Mouse (Mus musculus) liver, postnatal 0 days (tissue): Measurements from ENCODE around the gene Cacnb4. TPM values are rescaled to one million over a fixed set of nuclear protein-coding genes. Genes with fewer than 3 reads are reported as not detected.

Source experiments
- ATAC-seq: fragments of 200-750 bp; cut with Nextera tagmentation; 2 replicates; pipeline ENCODE4 v1.8.0; 2017; ENCODE audit warnings: mild to moderate bottlenecking, moderate library complexity
- DNase-seq: peaks from one replicate; pipeline ENCODE4 v3.0.0-alpha.2; 2016
- H3K27ac ChIP-seq: fragments of 300-500 bp; sonication (generic); 2 replicates; pipeline ENCODE4 v1.5.1; 2014; ENCODE audit warnings: antibody characterized with exemption, moderate library complexity, mild to moderate bottlenecking, low read depth
- H3K27me3 ChIP-seq: fragments of 300-500 bp; sonication (generic); 2 replicates; pipeline ENCODE4 v1.6.1; 2014; ENCODE audit warnings: low read length, control low read depth, mixed read lengths; ENCODE audit not compliant: insufficient read depth
- H3K36me3 ChIP-seq: fragments of 300-500 bp; sonication (generic); replicated peaks from 2 replicates; pipeline ENCODE4 v1.6.1; 2014; ENCODE audit warnings: mild to moderate bottlenecking, control low read depth, low read length, moderate library complexity, mixed read lengths; ENCODE audit not compliant: insufficient read depth
- H3K4me1 ChIP-seq: fragments of 300-500 bp; sonication (generic); 2 replicates; pipeline ENCODE4 v1.6.1; 2014; ENCODE audit warnings: antibody characterized with exemption, mild to moderate bottlenecking, control low read depth; ENCODE audit not compliant: insufficient read depth
- H3K4me2 ChIP-seq: fragments of 300-500 bp; sonication (generic); 2 replicates; pipeline ENCODE4 v1.6.1; 2014; ENCODE audit warnings: low read depth, mild to moderate bottlenecking, low read length, moderate library complexity, mixed read lengths
- H3K4me3 ChIP-seq: fragments of 300-500 bp; sonication (generic); 2 replicates; pipeline ENCODE4 v1.5.1; 2014; ENCODE audit warnings: low read depth, low read length
- H3K9ac ChIP-seq: fragments of 300-500 bp; sonication (generic); replicated peaks from 2 replicates; pipeline ENCODE4 v1.6.1; 2014; ENCODE audit warnings: mild to moderate bottlenecking, moderate library complexity
- H3K9me3 ChIP-seq: fragments of 300-500 bp; sonication (generic); 2 replicates; pipeline ENCODE4 v1.6.1; 2016; ENCODE audit warnings: mild to moderate bottlenecking, control low read depth, low read length, mixed read lengths
- CTCF ChIP-seq: sonication (generic); IDR thresholded peaks from 2 replicates; pipeline ENCODE4 v1.5.1; 2016; ENCODE audit warnings: antibody characterized with exemption, low read depth
- EP300 ChIP-seq: IDR thresholded peaks from 2 replicates; pipeline ENCODE4 v1.6.1; 2016; ENCODE audit warnings: antibody characterized with exemption, low read depth, mild to moderate bottlenecking
- WGBS: fragments of 180-500 bp; shearing (Covaris S2); extraction: QIAGEN DNeasy Blood & Tissue Kit; methylation state at CpG from one replicate; pipeline ENCODE4 v1.1.7; 2014; ENCODE audit not compliant: insufficient replicate concordance; 5-methylcytosine and 5-hydroxymethylcytosine counted together
- polyA plus RNA-seq: library from polyadenylated mRNA; unstranded; fragments of >200 nt; fragmentation: Nextera tagmentation; extraction: Ambion mirVana; gene quantifications from 2 replicates; pipeline ENCODE4 v1.2.1, GENCODE M21; 2015

The Cacnb4 gene
- polyA plus RNA-seq, 1 experiment from 2014 or later = 0.27 TPM

DNA sequence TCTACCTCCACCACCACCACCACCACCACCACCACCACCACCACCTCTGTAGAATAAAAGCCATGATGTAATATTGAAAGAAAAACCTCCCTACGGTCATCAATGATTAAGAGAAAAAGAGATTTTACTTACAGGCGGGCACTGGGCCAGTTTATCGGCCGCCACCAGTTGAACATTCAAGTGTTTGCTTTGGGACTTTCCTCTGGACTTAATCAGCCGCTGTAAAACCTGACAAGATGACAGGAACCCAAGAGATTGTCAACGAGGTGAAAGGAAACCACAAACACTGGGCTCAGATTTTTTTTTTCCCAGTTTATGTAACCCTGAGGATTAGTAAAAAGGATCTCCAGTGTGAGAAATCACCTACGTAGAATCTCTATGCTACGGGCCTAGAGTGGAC lies 226.8 kb downstream of the Cacnb4 start:
- WGBS = 56% methylated on average over 8 of the region's 8 CpGs
- Histone ChIP-seq H3K36me3 (no peaks in the 10 kb centered on the region), H3K27me3 (no peaks in the 10 kb centered on the region), H3K4me3 (no peak overlapping the region), H3K4me1 (no peaks in the 10 kb centered on the region; the same call in 1 of the 2 replicates), H3K27ac (no peak overlapping the region), H3K9me3 (no peaks in the 10 kb centered on the region), H3K4me2 (no peak overlapping the region), H3K9ac (no peak overlapping the region)
- ATAC-seq (no peak), DNase-seq (no peak)
- TF ChIP-seq EP300 (no peak), CTCF (no peak)

DNA sequence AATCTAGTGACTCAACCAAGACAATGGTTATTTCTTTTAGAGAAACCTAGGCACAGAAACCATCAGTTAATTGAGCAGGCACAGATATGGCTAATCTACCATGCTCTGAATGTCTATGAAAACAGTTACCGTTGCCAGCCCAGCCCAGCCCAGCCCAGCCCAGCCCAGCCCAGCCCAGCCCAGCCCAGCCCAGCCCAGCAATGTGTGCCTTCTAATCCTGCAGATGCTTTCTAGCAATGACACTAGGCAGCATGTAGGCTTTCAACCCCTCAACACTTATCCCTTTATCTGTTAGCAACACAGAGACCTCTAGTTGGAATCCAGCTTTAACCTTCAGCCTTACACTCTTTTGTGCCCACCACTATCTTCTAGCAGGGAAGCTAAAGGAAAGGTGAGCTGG lies 227.7 kb downstream of the Cacnb4 start:
- no peaks in the 10 kb centered on the region for H3K36me3 ChIP-seq
- ATAC-seq = peak; percentile 85
- H3K4me1 ChIP-seq = no peaks in the 10 kb centered on the region; the same call in 1 of the 2 replicates
- no peak overlapping the region for H3K9ac ChIP-seq
- H3K27ac ChIP-seq = no peak overlapping the region
- H3K27me3 ChIP-seq = no peaks in the 10 kb centered on the region
- DNase-seq = no peak
- TF ChIP-seq EP300 (no peak), CTCF (no peak)
- no peaks in the 10 kb centered on the region for H3K9me3 ChIP-seq
- 53% methylated on average over 1 of the region's 1 CpGs for WGBS
- H3K4me3 ChIP-seq = no peak overlapping the region
- H3K4me2 ChIP-seq = no peak overlapping the region

DNA sequence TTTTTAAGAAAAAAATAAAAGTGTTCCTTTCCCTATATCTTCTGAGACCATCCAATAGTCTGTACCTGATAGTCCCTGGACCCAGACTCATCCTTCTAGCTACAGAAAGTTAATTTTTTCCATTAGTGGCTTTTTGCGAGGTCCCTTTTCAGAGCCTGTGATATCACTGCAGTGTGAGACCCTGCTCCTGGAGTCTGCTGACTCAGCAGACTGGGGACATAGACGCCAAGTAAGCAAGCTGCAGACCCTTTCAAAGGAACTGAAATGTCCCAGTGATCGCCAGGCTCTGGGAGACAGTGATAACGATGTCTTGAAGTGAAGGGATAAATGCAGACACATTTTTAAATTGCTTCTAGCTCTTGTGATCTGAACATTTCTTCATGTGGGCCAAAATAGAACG lies 230.0 kb downstream of the Cacnb4 start:
- Histone ChIP-seq H3K4me1 (no peaks in the 10 kb centered on the region; the same call in 1 of the 2 replicates), H3K4me2 (no peak overlapping the region), H3K27me3 (no peaks in the 10 kb centered on the region), H3K27ac (no peak overlapping the region), H3K9ac (no peak overlapping the region), H3K4me3 (no peak overlapping the region), H3K9me3 (no peaks in the 10 kb centered on the region), H3K36me3 (no peaks in the 10 kb centered on the region)
- ATAC-seq (no peak), DNase-seq (no peak)
- WGBS = 57% methylated on average over 5 of the region's 5 CpGs
- no peak for TF ChIP-seq CTCF
- no peak for TF ChIP-seq EP300

DNA sequence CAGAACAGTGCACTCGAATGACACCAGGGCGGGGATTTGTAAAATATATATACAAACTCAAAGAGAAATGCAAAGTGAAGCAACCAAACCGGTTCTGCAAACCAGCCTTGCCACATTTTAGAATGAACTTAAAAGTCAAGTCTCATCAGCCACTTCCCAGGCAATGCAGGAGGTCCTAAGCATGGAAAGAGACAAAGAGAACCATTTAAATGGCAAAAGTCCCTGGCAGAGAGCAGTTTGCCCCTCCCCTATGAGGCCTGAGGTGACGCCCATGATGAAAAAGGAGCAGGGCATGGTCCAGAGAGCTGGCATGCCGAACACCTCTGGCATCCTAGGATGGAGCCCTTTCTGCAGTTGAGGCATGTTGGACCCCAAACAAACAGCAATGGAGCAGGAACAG lies 234.5 kb downstream of the Cacnb4 start:
- no peak for ATAC-seq
- Histone ChIP-seq H3K36me3 (no peaks in the 10 kb centered on the region), H3K9me3 (no peaks in the 10 kb centered on the region), H3K9ac (no peak overlapping the region), H3K27ac (no peak overlapping the region), H3K4me3 (no peak overlapping the region), H3K27me3 (no peaks in the 10 kb centered on the region), H3K4me2 (no peak overlapping the region), H3K4me1 (peaks cover 4% of the 10 kb centered on the region; the same call in 1 of the 2 replicates)
- TF ChIP-seq CTCF (no peak), EP300 (no peak)
- 65% methylated on average over 5 of the region's 5 CpGs for WGBS
- no peak for DNase-seq

DNA sequence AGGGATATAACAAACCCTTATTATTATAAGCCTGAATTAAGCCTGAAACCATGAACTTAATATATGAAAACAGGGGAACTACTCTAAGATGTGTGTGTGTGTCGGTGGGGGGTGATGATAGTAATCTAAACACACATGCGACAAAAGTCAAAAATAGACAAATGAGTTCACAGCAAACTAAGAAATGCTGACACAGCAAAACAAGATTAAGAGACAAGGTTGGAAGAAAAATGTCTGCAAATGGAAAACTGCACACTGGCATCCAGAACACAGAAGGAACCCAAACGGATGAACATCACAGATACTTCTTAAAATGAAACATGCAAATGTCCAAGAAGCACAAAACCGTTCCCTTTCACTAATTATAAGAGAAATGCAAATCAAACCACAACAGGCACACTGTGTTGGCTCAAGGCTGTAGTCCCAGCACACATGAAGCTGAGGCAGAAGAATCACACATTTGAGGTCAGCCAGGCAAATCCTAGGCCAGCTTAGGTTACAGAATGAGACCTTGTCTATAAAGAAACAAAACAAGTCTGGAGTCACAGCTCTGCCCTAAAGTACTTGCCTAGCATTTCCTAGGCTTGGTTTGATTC lies 236.1 kb downstream of the Cacnb4 start:
- Histone ChIP-seq H3K27me3 (no peaks in the 10 kb centered on the region), H3K9me3 (no peaks in the 10 kb centered on the region), H3K36me3 (no peaks in the 10 kb centered on the region), H3K9ac (no peak overlapping the region), H3K4me3 (no peak overlapping the region), H3K4me1 (peaks cover 4% of the 10 kb centered on the region; the same call in 1 of the 2 replicates), H3K4me2 (no peak overlapping the region), H3K27ac (no peak overlapping the region)
- ATAC-seq (no peak), DNase-seq (no peak)
- no peak for TF ChIP-seq EP300
- no peak for TF ChIP-seq CTCF
- 69% methylated on average over 4 of the region's 4 CpGs for WGBS

DNA sequence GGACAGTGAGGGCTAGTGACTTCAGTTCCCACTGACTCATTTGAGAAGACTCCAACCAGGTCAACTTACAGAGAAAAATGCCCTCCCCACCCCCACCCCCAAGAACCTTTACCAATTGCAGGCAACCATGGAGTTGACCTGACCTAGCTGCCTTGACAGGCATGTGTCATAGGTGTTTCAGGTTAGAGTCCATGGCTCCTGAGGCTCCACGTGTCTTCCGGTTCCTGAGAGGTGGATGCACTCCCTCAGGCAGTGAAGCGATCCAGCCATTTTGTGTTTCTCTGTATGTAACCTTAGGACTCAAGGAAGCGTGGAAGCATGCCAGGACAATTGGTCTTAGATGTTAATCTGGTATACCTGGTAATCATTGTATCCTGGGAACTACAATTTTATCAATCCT lies 238.2 kb downstream of the Cacnb4 start:
- WGBS = 80% methylated on average over 4 of the region's 4 CpGs
- Histone ChIP-seq H3K4me3 (no peak overlapping the region), H3K4me1 (peaks cover 4% of the 10 kb centered on the region; the same call in 1 of the 2 replicates), H3K27me3 (no peaks in the 10 kb centered on the region), H3K9ac (no peak overlapping the region), H3K27ac (peak overlapping the region; percentile 61), H3K36me3 (no peaks in the 10 kb centered on the region), H3K9me3 (no peaks in the 10 kb centered on the region), H3K4me2 (no peak overlapping the region)
- peak; percentile 87 for ATAC-seq
- no peak for TF ChIP-seq CTCF
- no peak for TF ChIP-seq EP300
- no peak for DNase-seq

DNA sequence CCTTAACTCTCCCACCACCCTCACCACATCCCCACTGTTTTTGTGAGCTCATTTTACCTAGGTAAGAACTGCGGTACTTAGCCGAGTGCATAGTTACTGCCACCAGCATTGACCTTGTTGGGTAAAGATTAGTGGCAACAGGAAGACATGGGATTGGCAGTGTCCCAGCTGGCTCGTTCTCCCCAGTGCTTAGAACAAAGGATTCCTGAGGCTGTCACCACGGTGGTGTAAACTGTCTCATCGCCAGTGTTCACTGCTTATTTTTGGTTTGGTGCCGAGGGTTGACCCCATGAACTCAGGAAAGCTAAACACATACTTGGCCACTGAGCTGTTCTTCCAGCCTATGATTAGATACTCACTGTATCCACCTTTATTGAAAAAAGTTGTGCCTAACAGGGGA lies 238.6 kb downstream of the Cacnb4 start:
- Histone ChIP-seq H3K4me1 (peaks cover 4% of the 10 kb centered on the region; the same call in 1 of the 2 replicates), H3K9ac (no peak overlapping the region), H3K9me3 (no peaks in the 10 kb centered on the region), H3K36me3 (no peaks in the 10 kb centered on the region), H3K27ac (peak overlapping the region; percentile 61), H3K4me3 (no peak overlapping the region), H3K27me3 (no peaks in the 10 kb centered on the region), H3K4me2 (no peak overlapping the region)
- DNase-seq = peak; percentile 77
- peak; percentile 92 for ATAC-seq
- 33% methylated on average over 6 of the region's 6 CpGs for WGBS
- TF ChIP-seq CTCF (no peak), EP300 (peak; percentile 37; the same call in 1 of the 2 replicates)
